Mouse (Mus musculus) hindbrain, embryonic 11.5 days (tissue): ENCODE measurements around the gene Galntl6. TPM values are rescaled to one million over a fixed set of nuclear protein-coding genes. Genes with fewer than 3 reads are reported as not detected.
A peak's percentile ranks its signal among the peaks of the same experiment; 100 is the strongest.

Experiments
- ATAC-seq: fragments of 200-750 bp; cut with Nextera tagmentation; 2 replicates; pipeline ENCODE4 v1.8.0; 2017; ENCODE audit warnings: mild to moderate bottlenecking, moderate TSS enrichment, moderate library complexity; ENCODE audit not compliant: low FRiP score
- DNase-seq: peaks from one replicate; pipeline ENCODE4 v3.0.0-alpha.2; 2015; ENCODE audit warnings: low spot score
- H3K27ac ChIP-seq: fragments of 300-500 bp; sonication (generic); 2 replicates; pipeline ENCODE4 v1.5.1; 2014; ENCODE audit warnings: mild to moderate bottlenecking, low read depth, low read length
- H3K27me3 ChIP-seq: fragments of 300-500 bp; sonication (generic); 2 replicates; pipeline ENCODE4 v1.6.1; 2014; ENCODE audit warnings: mild to moderate bottlenecking, low read length, moderate library complexity, mixed read lengths; ENCODE audit not compliant: control insufficient read depth, insufficient read depth
- H3K36me3 ChIP-seq: fragments of 300-500 bp; sonication (generic); 2 replicates; pipeline ENCODE4 v1.6.1; 2014; ENCODE audit warnings: mild to moderate bottlenecking, low read length, moderate library complexity, mixed read lengths; ENCODE audit not compliant: control insufficient read depth, insufficient read depth
- H3K4me1 ChIP-seq: fragments of 300-500 bp; sonication (generic); replicated peaks from 2 replicates; pipeline ENCODE4 v1.6.1; 2014; ENCODE audit warnings: low read length, mixed read lengths; ENCODE audit not compliant: control insufficient read depth, insufficient read depth
- H3K4me2 ChIP-seq: fragments of 300-500 bp; sonication (generic); replicated peaks from 2 replicates; pipeline ENCODE4 v1.6.1; 2014; ENCODE audit warnings: mild to moderate bottlenecking, low read depth, low read length
- H3K4me3 ChIP-seq: fragments of 300-500 bp; sonication (generic); 2 replicates; pipeline ENCODE4 v1.5.1; 2014; ENCODE audit warnings: low read depth, low read length
- H3K9ac ChIP-seq: fragments of 300-500 bp; sonication (generic); 2 replicates; pipeline ENCODE4 v1.6.1; 2014; ENCODE audit warnings: low read depth, low read length
- H3K9me3 ChIP-seq: fragments of 300-500 bp; sonication (generic); 2 replicates; pipeline ENCODE4 v1.6.1; 2016; ENCODE audit warnings: low read length; ENCODE audit not compliant: control insufficient read depth
- WGBS: fragments of 180-500 bp; shearing (Covaris S2); extraction: QIAGEN DNeasy Blood & Tissue Kit; methylation state at CpG from one replicate; pipeline ENCODE4 v1.1.7; 2014; 5-methylcytosine and 5-hydroxymethylcytosine counted together
- polyA plus RNA-seq: library from polyadenylated mRNA; unstranded; fragments of >200 nt; fragmentation: Nextera tagmentation; extraction: Ambion mirVana; gene quantifications from 2 replicates; pipeline ENCODE4 v1.2.1, GENCODE M21; 2014

The Galntl6 gene
- polyA plus RNA-seq, 1 experiment from 2014 or later, result 0.66 TPM

DNA sequence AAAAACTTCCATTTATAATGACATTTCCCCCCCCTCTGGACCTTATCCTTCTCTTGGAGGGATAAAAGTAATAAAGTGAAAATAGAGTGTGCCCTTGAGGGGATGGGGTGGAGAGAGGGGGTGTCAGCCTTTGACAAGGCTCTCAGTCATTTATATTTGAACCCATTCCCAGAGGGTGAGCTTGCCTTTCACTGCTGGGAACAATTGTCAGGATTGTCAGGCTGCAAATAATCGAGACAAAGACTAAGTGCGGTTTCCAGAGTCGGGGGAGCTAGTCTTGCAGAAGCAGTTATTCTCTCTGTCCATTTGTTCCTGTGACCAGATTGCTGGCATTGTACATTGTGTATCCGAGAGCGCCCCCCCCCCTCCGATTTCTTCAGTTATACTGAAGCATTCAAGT lies 988.9 kb downstream of the Galntl6 start:
- Histone ChIP-seq H3K4me3 (no peak overlapping the region), H3K9ac (no peak overlapping the region), H3K36me3 (no peaks in the 10 kb centered on the region), H3K4me2 (no peak overlapping the region), H3K4me1 (no peaks in the 10 kb centered on the region; the same call in 1 of the 2 replicates), H3K27ac (peak overlapping the region; percentile 58), H3K9me3 (no peaks in the 10 kb centered on the region), H3K27me3 (no peaks in the 10 kb centered on the region)
- peak; percentile 72 for ATAC-seq
- WGBS, result 35% methylated on average over 6 of the region's 6 CpGs
- DNase-seq, result peak; percentile 41

DNA sequence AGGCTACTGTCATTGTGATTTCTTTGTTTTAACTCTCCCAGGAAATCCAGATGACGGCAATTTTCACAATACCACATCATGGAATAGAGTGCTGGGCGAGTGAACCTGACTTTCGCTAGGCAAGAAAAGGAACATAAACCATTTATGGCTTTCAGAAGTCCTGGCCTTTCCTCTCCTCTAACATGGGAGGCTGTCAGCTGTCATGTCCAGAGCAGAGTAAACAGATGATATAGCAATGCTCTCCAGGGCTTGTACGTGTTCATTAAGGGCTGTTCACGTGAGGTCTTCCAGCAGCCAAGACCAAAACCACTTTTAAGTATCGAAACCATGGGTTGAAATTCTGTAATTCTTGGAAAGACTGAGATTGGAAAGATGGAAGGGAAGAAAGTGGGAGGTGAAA lies 989.3 kb downstream of the Galntl6 start:
- Histone ChIP-seq H3K4me2 (no peak overlapping the region), H3K4me3 (no peak overlapping the region), H3K9me3 (no peaks in the 10 kb centered on the region), H3K36me3 (no peaks in the 10 kb centered on the region), H3K4me1 (no peaks in the 10 kb centered on the region; the same call in 1 of the 2 replicates), H3K9ac (no peak overlapping the region), H3K27ac (peak overlapping the region; percentile 58), H3K27me3 (no peaks in the 10 kb centered on the region)
- 58% methylated on average over 6 of the region's 6 CpGs for whole genome bisulfite sequencing
- DNase-seq (no peak), ATAC-seq (peak; percentile 61)

DNA sequence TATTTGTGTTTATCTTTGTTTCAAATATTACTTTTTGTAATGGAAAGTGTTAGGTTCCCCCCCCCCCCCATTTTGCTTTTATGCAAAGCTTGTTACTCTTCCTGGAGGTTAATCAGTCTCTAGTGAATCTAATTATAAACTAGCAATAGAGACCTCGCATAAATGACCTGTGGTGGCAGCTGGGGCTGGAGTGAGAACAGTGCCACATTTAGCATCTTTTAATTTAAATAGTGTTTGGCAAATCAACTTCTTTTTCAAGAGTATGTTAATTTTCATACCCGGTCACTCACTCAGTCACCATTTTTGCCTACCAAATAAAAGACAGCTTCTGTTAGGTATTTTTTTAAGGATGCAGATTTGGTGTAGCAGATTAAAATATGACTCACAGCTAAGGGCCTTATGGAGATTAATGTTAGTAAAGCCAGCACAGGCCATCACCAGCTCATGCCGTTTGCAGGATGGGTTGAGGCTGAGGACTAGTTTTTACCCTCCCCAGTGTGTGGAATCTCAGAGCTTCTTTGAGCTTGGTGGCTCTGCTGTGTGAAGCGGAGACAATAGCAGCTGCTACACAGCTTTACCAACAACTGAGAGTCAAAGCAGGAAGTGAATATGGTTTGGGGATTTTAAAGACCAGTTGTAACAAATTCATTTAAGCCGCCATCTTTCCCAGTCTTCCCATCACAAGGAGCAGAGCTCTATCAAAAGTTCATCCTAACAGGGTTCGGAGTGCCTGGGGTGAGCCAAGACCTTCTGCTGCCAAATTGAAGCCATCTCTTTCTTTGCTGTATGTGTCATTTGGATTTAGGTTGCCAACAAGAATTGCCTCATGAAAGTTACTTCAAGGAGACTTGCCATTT lies 990.0 kb downstream of the Galntl6 start:
- Histone ChIP-seq H3K4me3 (no peak overlapping the region), H3K36me3 (no peaks in the 10 kb centered on the region), H3K9ac (no peak overlapping the region), H3K4me1 (no peaks in the 10 kb centered on the region; the same call in 1 of the 2 replicates), H3K9me3 (no peaks in the 10 kb centered on the region), H3K27me3 (no peaks in the 10 kb centered on the region), H3K4me2 (no peak overlapping the region), H3K27ac (peak overlapping the region; percentile 58)
- WGBS, result 52% methylated on average over 6 of the region's 6 CpGs
- ATAC-seq, result peak; percentile 48; the same call in 1 of the 2 replicates
- DNase-seq, result no peak

DNA sequence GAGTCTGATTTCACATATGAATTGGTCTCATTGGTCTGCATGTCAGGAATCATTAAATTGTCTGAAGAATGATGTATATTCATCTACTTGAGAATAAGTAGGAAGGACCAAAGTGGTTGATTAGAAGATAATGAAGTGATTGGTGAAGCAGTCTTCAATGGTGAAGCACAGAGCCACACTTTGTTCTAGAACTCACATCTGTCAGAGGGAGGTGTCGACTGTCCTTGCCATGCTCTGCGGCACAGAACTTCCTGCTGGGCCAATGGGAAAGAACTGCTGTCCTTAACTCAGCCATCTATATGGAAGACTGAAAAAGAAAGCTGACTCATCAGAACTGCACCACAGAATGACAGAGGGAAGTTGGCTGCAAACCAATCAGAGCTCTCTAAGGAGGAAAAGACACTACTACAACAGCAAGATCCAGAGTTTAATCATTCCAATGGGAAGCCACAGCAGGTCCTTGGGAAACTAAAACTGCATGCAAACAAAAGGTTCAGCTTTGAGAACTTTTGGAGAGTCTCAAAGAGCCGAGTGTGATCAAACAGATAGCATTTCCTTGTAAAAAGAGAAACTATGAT lies 992.0 kb downstream of the Galntl6 start:
- no peak for ATAC-seq
- Histone ChIP-seq H3K36me3 (no peaks in the 10 kb centered on the region), H3K4me2 (no peak overlapping the region), H3K4me3 (no peak overlapping the region), H3K27ac (no peak overlapping the region), H3K27me3 (no peaks in the 10 kb centered on the region), H3K9me3 (no peaks in the 10 kb centered on the region), H3K9ac (no peak overlapping the region), H3K4me1 (no peaks in the 10 kb centered on the region; the same call in 1 of the 2 replicates)
- no peak for DNase-seq
- 66% methylated on average over 3 of the region's 3 CpGs for WGBS

DNA sequence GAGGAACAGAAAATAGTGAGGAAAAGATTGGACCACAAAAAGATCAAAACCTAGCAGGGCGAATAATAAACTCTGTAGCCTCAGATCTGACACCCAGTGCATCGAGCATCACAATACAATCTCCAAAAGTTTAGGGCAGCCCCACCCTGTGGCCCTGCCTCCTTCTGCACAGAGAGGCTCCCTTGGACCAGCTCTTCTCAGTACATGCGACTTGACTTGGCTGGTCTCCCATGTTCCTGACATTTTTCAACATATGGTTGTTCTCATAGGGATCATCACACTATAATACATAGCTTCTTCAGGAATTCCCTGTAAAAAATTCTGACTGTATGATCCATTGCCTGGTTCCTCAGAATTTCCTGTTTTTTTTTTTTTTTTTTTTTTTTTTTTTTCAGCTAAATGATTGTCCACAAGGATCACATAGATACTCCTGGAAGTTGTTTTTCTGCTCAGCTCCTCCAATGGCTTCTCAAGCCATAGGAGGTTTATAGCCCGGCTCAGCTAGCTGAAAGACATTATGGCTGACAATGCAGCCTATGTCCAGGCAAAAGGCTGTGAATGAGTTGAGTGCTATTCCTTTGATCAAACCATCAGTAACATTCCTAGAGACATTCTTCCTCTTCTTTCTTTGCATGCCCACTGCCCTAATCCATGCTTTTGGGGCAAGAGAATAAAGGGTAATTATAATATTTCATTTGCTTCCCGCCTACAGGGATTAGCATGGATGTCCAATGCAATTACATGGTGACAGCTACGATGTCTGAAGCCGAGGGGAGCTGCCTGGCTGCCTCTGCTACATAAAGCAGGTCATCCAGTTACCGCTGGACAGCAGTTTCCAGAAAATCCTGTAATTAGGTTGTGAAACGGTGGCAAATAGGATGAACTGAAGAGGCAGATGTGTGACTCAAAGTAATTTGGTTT lies 993.5 kb downstream of the Galntl6 start:
- peak; percentile 30 for ATAC-seq
- no peaks in the 10 kb centered on the region for H3K36me3 ChIP-seq
- 59% methylated on average over 9 of the region's 9 CpGs for WGBS
- no peak overlapping the region for H3K4me2 ChIP-seq
- H3K4me1 ChIP-seq, result no peaks in the 10 kb centered on the region; the same call in 1 of the 2 replicates
- H3K9me3 ChIP-seq, result no peaks in the 10 kb centered on the region
- H3K9ac ChIP-seq, result no peak overlapping the region
- no peak overlapping the region for H3K27ac ChIP-seq
- H3K4me3 ChIP-seq, result no peak overlapping the region
- no peaks in the 10 kb centered on the region for H3K27me3 ChIP-seq
- DNase-seq, result no peak

DNA sequence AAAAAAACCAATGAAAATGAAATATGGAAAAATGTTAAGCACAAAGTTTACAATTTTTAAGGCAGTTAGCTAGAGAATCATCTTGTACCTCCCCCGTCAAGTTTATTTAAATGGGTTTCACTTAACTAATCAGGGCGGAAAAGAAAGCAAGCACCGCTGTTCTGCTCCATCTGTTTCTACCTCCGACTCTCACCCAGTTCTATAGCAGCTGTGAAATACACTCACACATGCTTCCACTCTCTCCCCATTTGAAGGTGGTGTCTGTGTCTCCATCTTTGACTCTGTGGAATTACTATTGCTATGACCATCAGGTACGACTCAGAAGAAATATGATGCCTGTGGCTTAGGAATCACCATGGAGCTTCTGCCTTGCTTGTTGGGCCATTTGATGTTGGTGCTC lies 1019.1 kb downstream of the Galntl6 start:
- 93% methylated on average over 5 of the region's 5 CpGs for WGBS
- H3K4me2 ChIP-seq, result no peak overlapping the region
- no peak overlapping the region for H3K27ac ChIP-seq
- H3K9ac ChIP-seq, result no peak overlapping the region
- H3K36me3 ChIP-seq, result no peaks in the 10 kb centered on the region
- DNase-seq (no peak), ATAC-seq (no peak)
- H3K4me3 ChIP-seq, result no peak overlapping the region
- H3K9me3 ChIP-seq, result no peaks in the 10 kb centered on the region
- no peaks in the 10 kb centered on the region for H3K27me3 ChIP-seq
- no peaks in the 10 kb centered on the region for H3K4me1 ChIP-seq

DNA sequence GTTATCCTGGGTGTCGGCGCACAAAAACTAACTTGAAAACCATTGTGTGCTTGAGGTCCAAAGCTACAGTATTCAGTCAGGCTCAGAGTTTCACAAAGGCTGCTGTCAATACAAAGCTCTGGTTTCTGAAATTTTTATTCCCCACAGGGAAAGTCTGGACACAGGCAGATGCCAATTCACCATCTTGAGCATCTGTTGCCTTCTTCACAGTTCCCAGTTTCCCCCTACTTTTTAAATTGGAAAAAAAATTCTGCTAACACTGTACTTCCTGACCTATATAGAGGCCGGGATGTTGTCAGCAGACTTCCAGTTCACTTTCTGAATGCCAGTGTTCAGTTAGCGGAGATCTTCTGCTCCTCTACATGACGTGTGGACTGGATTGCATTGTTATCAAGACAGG lies 1020.3 kb downstream of the Galntl6 start:
- Histone ChIP-seq H3K9me3 (no peaks in the 10 kb centered on the region), H3K36me3 (no peaks in the 10 kb centered on the region), H3K4me3 (no peak overlapping the region), H3K27me3 (no peaks in the 10 kb centered on the region), H3K27ac (no peak overlapping the region), H3K4me2 (no peak overlapping the region), H3K9ac (no peak overlapping the region), H3K4me1 (no peaks in the 10 kb centered on the region)
- DNase-seq, result no peak
- WGBS, result 88% methylated on average over 5 of the region's 5 CpGs
- no peak for ATAC-seq

DNA sequence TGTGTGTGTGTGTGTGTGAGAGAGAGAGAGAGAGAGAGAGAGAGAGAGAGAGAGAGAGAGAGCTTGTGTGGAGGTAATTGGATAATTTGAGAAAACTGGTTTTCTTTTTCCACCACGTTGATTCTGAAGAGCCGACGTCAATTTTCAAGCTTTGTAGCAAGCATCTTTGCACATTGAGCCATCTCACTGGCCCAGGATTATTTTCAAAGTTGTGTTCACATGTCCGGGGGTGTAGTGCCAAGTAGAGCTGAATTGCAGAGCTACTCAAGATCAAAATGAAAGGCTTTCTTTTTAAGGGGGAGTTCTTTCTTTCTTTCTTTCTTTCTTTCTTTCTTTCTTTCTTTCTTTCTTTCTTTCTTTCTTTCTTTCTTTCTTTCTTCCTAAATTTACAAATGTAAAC lies 1022.3 kb downstream of the Galntl6 start:
- H3K4me2 ChIP-seq, result no peak overlapping the region
- ATAC-seq, result no peak
- no peaks in the 10 kb centered on the region for H3K9me3 ChIP-seq
- DNase-seq, result no peak
- no peak overlapping the region for H3K9ac ChIP-seq
- 87% methylated on average over 4 of the region's 4 CpGs for WGBS
- no peaks in the 10 kb centered on the region for H3K27me3 ChIP-seq
- H3K4me1 ChIP-seq, result no peaks in the 10 kb centered on the region
- no peak overlapping the region for H3K27ac ChIP-seq
- H3K4me3 ChIP-seq, result no peak overlapping the region
- H3K36me3 ChIP-seq, result no peaks in the 10 kb centered on the region
